Mouse (Mus musculus) lung, adult 18-20 months (tissue): ENCODE measurements around the gene Cfap54.

ENCODE experiments used
- DNase-seq, 2 experiments: peaks; one replicate each; pipeline ENCODE4 v3.0.0; 2022; ENCODE audit warnings: mixed read lengths in 2 of 2

Gene Cfap54

DNA sequence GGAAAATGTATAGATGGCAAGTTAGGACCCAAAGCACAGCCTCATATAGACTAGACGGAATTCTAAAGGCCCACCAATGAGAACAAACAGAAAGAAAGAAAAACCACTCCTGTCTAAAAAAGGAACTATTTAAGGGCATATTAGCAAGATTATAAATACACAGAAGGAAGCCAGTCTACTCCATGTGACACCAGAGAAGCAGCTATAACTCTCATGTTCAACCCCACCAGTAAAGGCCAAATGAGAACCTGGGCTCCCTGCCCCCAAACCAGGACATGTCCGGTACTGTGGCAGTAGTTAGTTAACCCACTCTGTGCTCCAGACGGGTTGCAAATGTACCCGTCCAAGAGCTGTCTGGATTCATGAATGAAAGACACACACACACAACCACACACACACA lies 14.4 kb upstream of the Cfap54 start:
- DNase-seq: no peak

GRCm38 (mm10) chr10:93094957-93095580 lies 13.7 kb upstream of the Cfap54 start:
- DNase-seq: no peak

- DNase-seq: no peak
Observed at GRCm38 (mm10) chr10:93091928-93092327, 10.5 kb upstream of the Cfap54 start.

- no peak for DNase-seq
Observed at GRCm38 (mm10) chr10:93090241-93090640, 8.8 kb upstream of the Cfap54 start.

- DNase-seq: no peak
Observed at GRCm38 (mm10) chr10:93088396-93089048, 7.1 kb upstream of the Cfap54 start.

- DNase-seq: no peak
Observed at GRCm38 (mm10) chr10:93087504-93087903, 6.1 kb upstream of the Cfap54 start.

DNA sequence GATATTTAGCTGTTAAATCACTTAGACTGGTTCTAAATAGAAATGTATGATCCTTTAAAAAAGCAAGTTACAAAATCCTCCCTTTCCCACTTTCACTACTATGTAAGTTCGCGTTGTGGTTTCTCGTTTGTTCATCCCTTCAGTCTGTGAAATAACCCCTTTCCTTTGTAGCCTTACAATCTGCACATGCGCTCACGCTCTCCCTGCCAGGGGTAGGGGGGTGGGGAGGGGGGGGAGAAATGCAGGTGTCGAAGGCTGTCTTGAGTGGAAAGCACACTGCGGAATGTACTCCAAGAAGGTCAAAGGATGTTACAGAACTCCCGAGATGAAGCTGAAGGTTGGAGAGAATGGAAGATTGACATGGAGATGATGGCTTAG lies 2.5 kb upstream of the Cfap54 start:
- no peak for DNase-seq

DNA sequence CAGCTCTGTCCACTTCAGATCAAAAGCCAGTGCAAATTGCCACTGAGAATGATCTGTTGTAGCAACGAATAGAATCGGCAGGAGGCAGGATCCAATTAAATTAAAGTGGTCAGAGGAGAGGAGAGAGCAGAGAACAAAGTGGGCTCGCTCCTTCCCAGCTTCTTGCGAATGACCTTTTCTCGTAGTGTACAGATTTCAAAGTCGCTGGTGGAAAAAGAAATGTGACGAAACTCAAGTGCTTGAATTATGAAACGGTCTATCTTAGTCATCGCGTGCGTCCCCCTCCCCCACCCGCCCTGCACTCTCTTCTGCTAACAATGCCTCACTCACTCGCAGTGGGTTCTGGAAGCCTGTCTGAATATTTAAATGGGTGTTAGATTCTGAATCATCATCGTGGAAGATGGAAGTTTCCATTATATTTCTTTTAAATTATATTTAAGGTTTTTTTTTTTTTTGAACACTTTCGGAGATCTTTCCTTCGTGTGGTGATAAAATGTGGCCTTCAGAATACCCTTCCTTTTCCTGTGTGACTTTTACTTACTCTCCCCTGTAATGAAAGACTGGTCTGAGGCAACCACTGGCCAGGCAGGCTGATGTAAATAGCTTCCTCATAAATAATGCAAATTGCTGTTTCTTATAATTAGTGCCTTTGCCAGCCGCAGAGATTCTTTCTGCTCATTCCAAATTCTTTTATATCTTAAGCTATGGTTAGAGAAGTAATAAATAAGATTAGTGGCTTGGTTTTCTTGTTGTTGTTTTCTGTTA lies 2.0 kb upstream of the Cfap54 start:
- DNase-seq: peak in 1 of 2 experiments; percentile 24

DNA sequence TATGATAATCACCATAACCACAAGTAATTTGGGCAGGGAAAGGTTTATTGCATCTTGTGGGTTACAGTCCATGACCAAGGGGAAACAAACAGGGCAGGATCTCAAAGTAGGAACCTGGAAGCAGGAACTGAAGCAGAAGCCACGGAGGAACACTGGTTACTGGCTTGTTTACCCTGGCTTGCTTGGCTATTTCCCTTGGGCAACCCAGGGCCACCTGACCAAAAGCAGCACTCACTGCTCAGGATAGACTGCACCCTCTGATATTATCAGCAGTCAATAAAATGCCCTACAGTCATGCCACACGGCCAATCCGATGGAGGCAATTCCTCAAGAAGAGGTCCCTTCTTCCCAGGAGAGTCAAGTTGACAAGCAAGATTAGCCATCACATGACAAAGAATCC lies 1.9 kb downstream of the Cfap54 start:
- DNase-seq: no peak

- DNase-seq: no peak
Observed at GRCm38 (mm10) chr10:93077935-93078479, 3.4 kb downstream of the Cfap54 start.

GRCm38 (mm10) chr10:93076376-93076775 lies 5.0 kb downstream of the Cfap54 start:
- no peak for DNase-seq

DNA sequence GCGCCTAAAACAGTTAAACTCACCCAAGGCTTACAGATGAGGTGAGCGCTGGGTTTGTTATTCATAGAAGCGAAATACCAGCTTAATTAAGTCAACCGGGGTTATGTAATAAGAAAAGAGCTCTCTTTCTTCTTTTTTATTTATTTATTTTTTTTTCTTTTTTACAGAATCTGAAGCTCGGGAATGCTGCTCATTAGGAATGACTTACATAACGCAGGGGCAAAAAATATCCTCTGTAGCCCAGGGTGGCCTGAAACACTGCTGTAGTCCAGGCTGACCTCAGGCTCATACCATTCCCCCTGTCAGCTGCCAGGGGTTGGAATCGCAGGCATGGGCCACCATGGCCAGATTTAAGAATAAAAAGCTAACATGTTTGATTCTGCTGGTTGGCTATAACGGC lies 5.6 kb downstream of the Cfap54 start:
- DNase-seq: no peak

- DNase-seq: no peak
Observed at GRCm38 (mm10) chr10:93072769-93073168, 8.6 kb downstream of the Cfap54 start.

GRCm38 (mm10) chr10:93071753-93072152 lies 9.7 kb downstream of the Cfap54 start:
- DNase-seq: no peak

- DNase-seq: peak; percentile 73 to 84
Observed at GRCm38 (mm10) chr10:93070121-93070898, 11.1 kb downstream of the Cfap54 start.

DNA sequence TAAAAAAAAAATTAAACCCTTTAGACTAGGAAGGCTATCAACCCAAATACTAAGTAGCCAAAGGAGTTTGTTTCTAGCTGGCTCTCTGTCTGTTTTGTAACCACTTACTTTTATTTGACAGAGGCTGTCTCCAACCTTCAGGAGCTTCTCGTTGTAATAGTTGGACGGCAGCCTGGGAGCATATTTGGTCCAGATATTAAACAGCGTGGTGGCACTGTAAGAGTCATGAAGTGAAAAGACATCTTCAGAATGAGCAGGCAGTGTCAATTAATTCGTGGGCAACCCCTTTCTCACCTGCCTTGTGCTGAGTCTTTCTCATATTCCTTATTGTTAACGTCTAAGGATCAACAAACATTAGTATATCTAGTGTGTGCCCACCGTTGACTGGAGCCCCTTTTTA lies 11.7 kb downstream of the Cfap54 start:
- DNase-seq: no peak

DNA sequence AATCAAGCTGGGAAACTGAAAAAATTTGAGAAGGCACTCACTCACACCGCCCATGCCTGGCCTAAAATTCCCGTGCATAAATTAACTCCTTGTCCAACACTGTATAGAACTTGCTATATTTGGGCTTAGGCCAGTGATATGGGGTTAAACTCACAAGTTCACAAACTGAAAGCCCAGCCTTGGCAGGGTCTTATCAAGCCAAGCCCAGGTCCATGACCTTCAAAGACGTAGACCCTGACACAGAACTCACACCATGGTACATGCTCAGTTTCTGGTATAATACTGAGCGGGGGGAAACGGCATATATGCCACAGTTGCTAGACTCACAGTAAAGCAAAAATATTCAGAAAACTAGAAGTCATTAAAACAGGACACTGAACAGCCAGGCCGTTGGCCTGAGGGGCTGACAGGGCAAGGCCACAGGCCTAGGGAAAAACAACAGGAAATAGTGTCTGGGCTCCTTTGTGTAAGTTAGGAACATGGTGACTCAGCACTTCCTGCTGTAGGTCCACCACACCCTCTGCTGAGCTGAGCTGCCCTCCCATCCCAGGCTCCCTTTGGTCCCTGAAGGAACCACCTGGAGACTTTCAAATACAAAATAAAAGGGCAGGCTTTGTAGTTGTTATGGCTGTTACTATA lies 12.3 kb downstream of the Cfap54 start:
- peak; percentile 58 to 72 for DNase-seq

DNA sequence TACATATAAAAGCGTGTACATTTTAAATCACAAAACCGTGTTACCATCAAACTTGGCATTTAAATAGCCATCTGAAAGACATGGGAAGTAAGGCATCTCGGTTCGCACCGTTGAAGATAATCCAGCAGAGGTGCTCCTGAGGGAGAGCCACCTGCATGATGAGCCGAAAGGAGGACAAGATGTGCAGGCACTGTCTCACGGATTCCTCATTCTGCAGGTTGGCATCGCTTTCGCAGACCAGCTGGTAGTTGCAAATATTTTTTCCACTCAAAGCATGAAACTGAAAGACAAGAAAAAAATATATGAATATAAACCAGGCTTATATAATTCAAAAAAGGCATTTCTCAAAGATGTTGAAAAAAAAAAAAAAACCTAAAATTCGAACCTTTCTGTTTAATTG lies 16.4 kb downstream of the Cfap54 start:
- DNase-seq: no peak

DNA sequence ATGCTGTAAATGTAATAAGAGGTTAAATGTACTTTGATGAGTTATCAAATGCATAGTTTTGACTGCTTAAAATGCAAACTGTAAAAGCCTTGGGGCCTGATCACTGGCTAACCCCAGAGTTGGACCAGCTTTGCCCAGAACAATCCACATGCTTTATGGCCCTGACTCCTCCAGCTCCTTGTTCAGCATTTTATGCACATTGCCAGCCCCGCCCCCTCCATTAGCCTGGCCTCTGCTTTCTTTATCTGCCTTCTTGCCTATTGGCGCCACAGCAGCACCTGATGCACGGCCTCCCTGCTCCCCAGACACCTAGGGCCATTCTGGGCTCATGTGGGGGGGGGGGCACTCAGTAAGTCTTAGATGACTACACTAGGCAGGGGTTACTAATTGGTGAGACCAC lies 17.8 kb downstream of the Cfap54 start:
- no peak for DNase-seq

DNA sequence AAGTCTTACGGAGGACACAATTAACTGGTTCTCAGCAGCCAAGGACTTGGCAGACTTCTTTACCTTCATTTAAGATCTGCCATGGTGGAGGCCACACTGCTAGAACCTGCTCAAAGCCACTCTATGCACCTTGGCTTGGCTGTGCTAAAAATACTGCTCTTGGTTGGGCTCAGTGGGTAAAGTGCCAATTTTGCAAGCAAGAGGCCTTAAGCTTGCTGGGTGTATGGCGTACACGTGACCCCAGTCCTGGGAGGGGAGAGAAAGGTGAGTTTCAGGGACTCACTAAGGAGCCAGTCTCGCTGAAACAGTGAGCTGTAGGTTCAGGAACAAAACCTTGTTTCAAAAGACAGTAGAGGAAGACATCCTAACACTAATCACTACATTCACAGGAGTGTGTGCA lies 19.0 kb downstream of the Cfap54 start:
- no peak for DNase-seq

- DNase-seq: no peak
Observed at GRCm38 (mm10) chr10:93053867-93054266, 27.6 kb downstream of the Cfap54 start.

GRCm38 (mm10) chr10:93053315-93053714 lies 28.1 kb downstream of the Cfap54 start:
- DNase-seq: no peak
